Mouse (Mus musculus): ENCODE measurements around the gene Sox8. TPM values are rescaled to one million over a fixed set of nuclear protein-coding genes. Genes with fewer than 3 reads are reported as not detected.

The Sox8 gene
- total RNA-seq, 2 experiments from 2014 or later = 55.6 to 60.1 TPM

GRCm38 (mm10) chr17:25556630-25557354 lies 13.7 kb downstream of the Sox8 start:
- DNase-seq (ENCODE audit: low spot score in 2 of 2) = peak; percentile 86 to 93

- peak; percentile 89 to 94 for DNase-seq (ENCODE audit: low spot score in 2 of 2)
These were observed 14.5 kb downstream of the Sox8 start for GRCm38 (mm10) chr17:25555666-25556629.

GRCm38 (mm10) chr17:25555159-25555558 lies 15.3 kb downstream of the Sox8 start:
- no peak for DNase-seq (ENCODE audit: low spot score in 2 of 2)

- no peak for DNase-seq (ENCODE audit: low spot score in 2 of 2)
These were observed 19.2 kb downstream of the Sox8 start for GRCm38 (mm10) chr17:25551313-25551712.

GRCm38 (mm10) chr17:25550020-25550419 lies 20.5 kb downstream of the Sox8 start:
- DNase-seq (ENCODE audit: low spot score in 2 of 2) = no peak

GRCm38 (mm10) chr17:25547026-25547425 lies 23.5 kb downstream of the Sox8 start:
- no peak for DNase-seq (ENCODE audit: low spot score in 2 of 2)

- DNase-seq (ENCODE audit: low spot score in 2 of 2) = no peak
These were observed 28.7 kb downstream of the Sox8 start for GRCm38 (mm10) chr17:25541768-25542167.

GRCm38 (mm10) chr17:25540731-25541130 lies 29.8 kb downstream of the Sox8 start:
- no peak for DNase-seq (ENCODE audit: low spot score in 2 of 2)

- DNase-seq (ENCODE audit: low spot score in 2 of 2) = peak in 1 of 2 experiments; percentile 39
These were observed 31.3 kb downstream of the Sox8 start for GRCm38 (mm10) chr17:25538945-25539875.

GRCm38 (mm10) chr17:25530357-25531022 lies 40.0 kb downstream of the Sox8 start:
- no peak for DNase-seq (ENCODE audit: low spot score in 2 of 2)

GRCm38 (mm10) chr17:25522080-25522479 lies 48.4 kb downstream of the Sox8 start:
- no peak for DNase-seq (ENCODE audit: low spot score in 2 of 2)

- DNase-seq (ENCODE audit: low spot score in 2 of 2) = no peak
These were observed 50.0 kb downstream of the Sox8 start for GRCm38 (mm10) chr17:25520492-25520891.

- peak in 1 of 2 experiments; percentile 55 for DNase-seq (ENCODE audit: low spot score in 2 of 2)
These were observed 51.0 kb downstream of the Sox8 start for GRCm38 (mm10) chr17:25519511-25519910.

- peak; percentile 40 to 58 for DNase-seq (ENCODE audit: low spot score in 2 of 2)
These were observed 52.3 kb downstream of the Sox8 start for GRCm38 (mm10) chr17:25518144-25518543.

- DNase-seq (ENCODE audit: low spot score in 2 of 2) = no peak
These were observed 54.2 kb downstream of the Sox8 start for GRCm38 (mm10) chr17:25516315-25516714.

Other genes with a start within 250 kb of the Sox8 start
- gene Tpsab1, start 225.1 kb downstream of the Sox8 start, total RNA-seq (2021) = not detected
- gene Tpsb2, start 204.4 kb downstream of the Sox8 start, total RNA-seq (2021) = under 1 TPM in 1 of 2 experiments, not detected in 1; 0.30 TPM
- gene Tpsg1, start 201.4 kb downstream of the Sox8 start, total RNA-seq (2021) = not detected
- 100 to 1,000 TPM; 101 to 115 TPM for gene Cacna1h, start 136.9 kb downstream of the Sox8 start, total RNA-seq (2021)
- 1 to 10 TPM; 2.1 TPM for gene Tekt4, start 116.1 kb downstream of the Sox8 start, total RNA-seq (2021)
- under 1 TPM; 0.15 to 0.47 TPM for gene Sstr5, start 73.4 kb downstream of the Sox8 start, total RNA-seq (2021)
- 10 to 100 TPM; 24.9 to 25.6 TPM for gene Lmf1, start 8.4 kb upstream of the Sox8 start, total RNA-seq (2021)
- gene Gng13, start 146.5 kb upstream of the Sox8 start, total RNA-seq (2021) = 100 to 1,000 TPM; 130 to 131 TPM
- 1 to 10 TPM; 1.5 to 1.8 TPM for gene Chtf18, start 156.7 kb upstream of the Sox8 start, total RNA-seq (2021)
- 10 to 100 TPM; 63.5 to 64.1 TPM for gene Rpusd1, start 157.0 kb upstream of the Sox8 start, total RNA-seq (2021)
- gene Mslnl, start 165.4 kb upstream of the Sox8 start, total RNA-seq (2021) = under 1 TPM in 1 of 2 experiments, not detected in 1; 0.13 TPM
- gene Msln, start 183.7 kb upstream of the Sox8 start, total RNA-seq (2021) = 1 to 10 TPM in 1 of 2 experiments, under 1 TPM in 1; 0.46 to 1.2 TPM
- 10 to 100 TPM; 30.6 to 38.5 TPM for gene Narfl, start 203.1 kb upstream of the Sox8 start, total RNA-seq (2021)
- gene Haghl, start 215.0 kb upstream of the Sox8 start, total RNA-seq (2021) = 100 to 1,000 TPM; 103 to 109 TPM
- under 1 TPM; 0.36 to 0.40 TPM for gene Ccdc78, start 215.9 kb upstream of the Sox8 start, total RNA-seq (2021)
- 10 to 100 TPM; 88.8 to 99.3 TPM for gene Fam173a, start 222.2 kb upstream of the Sox8 start, total RNA-seq (2021)
- gene AC134908.4, start 225.0 kb upstream of the Sox8 start, total RNA-seq (2021) = 1 to 10 TPM in 1 of 2 experiments, under 1 TPM in 1; 0.47 to 1.8 TPM
- gene Metrn, start 226.4 kb upstream of the Sox8 start, total RNA-seq (2021) = 10 to 100 TPM; 81.1 to 83.3 TPM
- 100 to 1,000 TPM; 664 to 720 TPM for gene Fbxl16, start 238.4 kb upstream of the Sox8 start, total RNA-seq (2021)

Data from layer of hippocampus, adult 18-20 months (tissue).